Mouse (Mus musculus) liver, adult (tissue): ENCODE data around the gene Timp3.
A peak's percentile ranks its signal among the peaks of the same experiment; 100 is the strongest.

ENCODE experiments used
- GATA4 ChIP-seq: IDR thresholded peaks from 2 replicates; pipeline ENCODE4 v1.6.1; 2014; ENCODE audit warnings: mild to moderate bottlenecking, low read length; ENCODE audit not compliant: insufficient replicate concordance

The Timp3 gene

DNA sequence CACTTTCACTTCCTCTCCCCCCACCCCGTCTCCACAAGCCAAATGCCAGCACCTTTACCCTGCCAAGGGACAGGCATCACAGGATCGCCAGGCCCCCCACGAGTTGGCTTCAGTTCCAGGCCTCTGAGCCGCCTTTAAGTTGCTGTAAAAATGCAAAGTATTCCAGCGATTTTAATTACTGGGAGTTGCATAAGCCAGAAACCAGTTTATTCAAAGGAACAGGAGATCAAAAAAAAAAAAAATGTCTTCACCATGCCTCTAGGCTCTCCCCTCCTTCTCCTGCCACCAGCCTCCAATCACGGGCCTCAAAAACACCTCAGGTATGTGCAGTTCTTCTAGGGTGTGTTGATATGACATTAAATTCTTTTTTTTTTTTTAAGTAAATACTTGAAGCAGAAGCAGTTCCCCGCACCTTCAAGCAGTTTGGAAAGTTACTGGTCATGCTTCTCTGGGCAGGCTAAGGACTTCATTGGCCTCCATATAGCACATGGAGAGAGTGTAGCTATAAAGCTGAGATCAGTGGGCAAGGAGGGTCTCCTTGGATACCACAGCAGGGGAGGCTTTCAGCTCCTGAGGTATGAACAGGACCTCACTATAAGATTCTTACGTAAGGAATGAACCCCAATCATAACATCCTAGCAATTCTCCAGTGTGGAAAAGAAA, 9.9 kb upstream of the Timp3 start:
- no peak for TF ChIP-seq GATA4

DNA sequence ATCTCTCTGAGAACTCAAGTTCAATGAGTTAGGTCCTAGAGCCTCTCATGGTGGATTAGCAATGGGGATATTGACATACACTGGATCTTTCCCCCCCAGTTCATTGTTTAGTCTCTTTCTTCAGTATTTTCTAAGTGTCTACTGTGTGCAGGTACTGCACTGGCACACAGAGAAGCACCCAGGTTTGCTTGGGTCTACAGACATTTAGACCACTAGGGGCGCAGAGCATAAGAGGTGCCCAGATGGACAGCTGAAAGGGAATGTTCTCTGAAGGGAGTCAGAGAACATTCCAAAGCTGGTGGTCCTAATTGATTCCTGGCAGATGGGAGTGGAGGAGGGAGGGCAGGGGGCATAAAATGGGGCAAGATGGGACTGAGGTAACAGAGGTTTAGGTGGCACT, 6.3 kb upstream of the Timp3 start:
- TF ChIP-seq GATA4 = no peak

DNA sequence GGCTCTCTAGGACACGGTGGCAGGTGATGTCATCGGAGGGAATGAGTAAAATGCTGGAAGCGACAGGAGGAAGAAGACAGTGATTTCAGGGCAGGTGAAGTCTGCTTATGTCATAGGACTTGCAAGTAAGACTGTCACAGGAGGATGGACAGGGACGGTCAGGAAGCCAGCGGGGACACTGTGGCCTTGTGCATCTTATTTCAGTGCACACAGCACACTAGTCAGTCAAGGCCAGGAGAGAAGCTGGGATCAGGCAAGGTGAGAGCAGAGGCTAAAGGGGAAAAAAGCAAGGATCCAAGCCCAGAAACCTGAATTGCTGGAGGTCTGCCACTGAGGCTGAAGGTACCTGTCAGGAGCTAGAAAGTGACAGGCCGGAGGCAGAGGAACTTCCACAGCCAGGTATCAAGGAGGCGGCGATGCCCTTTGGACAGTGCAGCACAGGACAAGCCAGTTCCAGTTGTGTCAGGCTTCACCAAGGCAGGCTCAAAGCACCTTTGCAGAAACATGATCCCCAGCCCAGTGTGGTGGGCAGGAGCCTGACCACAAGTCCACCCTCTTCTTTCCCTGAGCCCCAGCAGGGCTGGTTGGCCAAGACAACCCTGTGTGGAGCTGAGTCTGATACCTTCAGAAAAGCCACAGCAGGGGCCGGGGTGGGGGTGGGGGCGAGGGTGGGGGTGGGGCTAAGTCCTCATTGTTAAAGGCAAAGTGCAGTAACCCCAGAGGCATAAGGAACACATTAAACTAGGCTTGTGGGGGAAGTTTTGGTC, 5.4 kb upstream of the Timp3 start:
- no peak for TF ChIP-seq GATA4

DNA sequence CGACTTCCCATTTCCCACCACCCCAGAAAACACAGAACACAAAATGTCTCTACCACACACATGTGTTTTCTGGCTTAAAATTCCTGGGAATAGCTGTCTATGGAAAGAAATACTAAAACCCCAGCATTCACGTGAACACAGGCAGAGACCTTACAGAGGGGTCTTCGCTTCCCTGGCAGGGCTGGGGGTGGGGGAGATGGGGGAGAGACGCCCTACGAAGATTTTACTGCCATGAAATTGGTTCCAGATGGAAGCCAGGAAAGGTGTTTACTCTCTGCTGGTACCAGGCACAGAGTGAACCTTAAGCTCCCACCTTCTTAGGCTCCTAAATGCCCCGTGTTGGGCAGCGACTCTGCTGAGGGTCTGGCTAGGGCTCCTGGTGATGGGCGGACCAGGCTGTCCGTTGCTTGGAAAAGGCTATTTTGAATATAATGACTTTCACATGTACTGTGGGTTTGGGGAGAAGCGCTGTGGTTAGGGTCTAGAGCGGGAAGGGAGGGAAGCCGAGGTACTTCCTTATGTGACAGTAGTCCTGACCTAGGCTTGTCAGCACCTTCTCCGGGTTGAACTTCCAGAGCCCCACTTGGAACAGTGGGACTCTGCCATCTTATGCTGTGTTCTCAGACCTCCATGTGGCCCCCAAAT, 4.6 kb upstream of the Timp3 start:
- no peak for TF ChIP-seq GATA4

DNA sequence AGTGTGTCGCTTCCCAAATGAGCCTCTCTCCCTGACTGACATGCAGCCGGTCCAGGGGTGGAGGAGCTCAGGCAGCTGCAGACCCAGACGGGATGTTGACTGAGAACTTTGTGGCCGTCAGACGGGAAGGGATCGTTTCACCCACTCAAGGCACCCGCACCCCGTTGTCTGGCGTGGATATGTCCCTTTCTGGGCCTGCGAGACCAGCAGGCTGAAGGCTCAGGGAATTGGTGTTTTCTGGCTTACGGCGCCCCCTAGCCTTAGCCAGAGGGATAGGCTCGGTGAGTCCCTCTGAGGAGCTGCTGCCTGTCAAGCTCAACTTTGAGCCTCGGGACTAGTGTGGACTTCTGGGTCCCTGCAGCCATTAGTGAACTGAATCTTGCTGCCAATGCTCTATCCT, 4.1 kb upstream of the Timp3 start:
- TF ChIP-seq GATA4 = no peak

DNA sequence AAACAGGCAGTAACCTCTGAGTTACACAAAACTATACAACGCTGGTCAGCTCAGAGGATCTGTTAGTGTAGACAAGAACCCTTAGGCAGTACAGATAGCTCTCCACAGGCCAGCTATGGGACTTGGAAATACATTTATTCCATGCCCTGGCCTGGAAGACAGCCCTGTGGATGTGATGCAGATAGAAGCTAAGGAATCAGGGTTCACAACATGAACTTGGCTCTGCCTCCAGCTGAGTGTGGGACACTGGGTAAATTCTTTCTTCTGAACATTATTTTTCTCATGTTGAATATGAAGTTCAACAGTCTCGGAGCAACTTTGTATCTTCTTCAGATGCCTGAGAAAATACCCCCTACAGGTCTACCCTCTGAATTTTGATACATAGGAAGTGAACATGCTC, 2.9 kb upstream of the Timp3 start:
- TF ChIP-seq GATA4 = no peak

DNA sequence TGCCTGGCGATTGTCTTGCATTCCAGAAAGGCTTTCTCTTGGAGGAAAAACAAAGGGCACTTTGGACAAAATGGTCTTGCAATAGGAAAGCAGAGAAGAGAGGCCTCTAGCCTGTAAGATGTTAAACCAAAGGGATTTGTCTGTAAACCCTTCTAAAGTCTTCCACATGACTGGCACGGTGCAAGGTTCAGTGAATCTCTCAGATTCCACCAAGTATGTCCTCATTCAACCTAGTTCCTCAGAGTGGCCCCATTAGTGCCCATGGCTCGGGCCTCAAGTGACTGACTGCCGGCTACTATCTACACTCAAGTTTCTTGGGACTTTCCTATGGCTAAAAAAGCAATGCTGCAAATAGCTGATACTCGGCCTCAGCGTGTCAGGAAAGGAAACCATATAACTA, 1.8 kb upstream of the Timp3 start:
- TF ChIP-seq GATA4 = no peak

DNA sequence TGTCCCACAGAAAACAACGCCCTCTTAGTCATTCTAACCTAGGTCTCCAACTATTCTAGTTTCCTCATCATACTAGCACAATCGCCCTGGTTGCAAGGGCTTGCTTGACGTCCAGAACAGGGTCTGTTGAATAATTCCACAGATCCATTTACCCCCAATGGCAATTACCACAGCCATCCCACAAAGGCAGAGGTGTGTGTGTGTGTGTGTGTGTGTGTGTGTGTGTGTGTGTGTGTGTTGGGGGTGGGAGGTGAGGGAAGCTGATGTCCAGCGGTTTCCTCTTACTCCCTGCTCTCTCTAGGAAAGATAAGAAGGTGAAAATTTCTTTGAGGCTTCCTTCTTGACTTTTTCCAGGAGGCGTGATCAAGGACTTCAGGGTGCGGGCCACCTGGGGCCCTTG, 377 bp upstream of the Timp3 start:
- TF ChIP-seq GATA4 = no peak

DNA sequence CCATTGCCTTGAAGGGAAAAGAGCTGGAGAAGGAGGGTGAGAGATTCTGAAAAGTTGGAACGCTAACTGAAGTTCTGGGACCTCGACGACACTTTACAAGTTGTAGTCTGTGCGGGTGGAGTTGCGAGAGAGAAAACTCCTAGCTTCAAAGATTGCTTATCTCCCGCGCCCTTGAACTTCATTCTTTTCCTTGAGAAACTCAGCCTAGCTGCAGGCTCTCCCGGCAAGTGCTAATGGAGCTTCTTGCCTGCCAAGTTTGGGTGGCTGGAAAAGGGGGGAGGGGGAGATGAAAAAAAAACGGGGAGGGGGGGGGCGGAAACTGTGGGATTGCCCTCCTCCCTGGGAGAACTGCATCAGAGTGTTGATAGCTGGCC, 932 bp downstream of the Timp3 start:
- TF ChIP-seq GATA4 = peak; percentile 35; the same call in 1 of the 2 replicates

DNA sequence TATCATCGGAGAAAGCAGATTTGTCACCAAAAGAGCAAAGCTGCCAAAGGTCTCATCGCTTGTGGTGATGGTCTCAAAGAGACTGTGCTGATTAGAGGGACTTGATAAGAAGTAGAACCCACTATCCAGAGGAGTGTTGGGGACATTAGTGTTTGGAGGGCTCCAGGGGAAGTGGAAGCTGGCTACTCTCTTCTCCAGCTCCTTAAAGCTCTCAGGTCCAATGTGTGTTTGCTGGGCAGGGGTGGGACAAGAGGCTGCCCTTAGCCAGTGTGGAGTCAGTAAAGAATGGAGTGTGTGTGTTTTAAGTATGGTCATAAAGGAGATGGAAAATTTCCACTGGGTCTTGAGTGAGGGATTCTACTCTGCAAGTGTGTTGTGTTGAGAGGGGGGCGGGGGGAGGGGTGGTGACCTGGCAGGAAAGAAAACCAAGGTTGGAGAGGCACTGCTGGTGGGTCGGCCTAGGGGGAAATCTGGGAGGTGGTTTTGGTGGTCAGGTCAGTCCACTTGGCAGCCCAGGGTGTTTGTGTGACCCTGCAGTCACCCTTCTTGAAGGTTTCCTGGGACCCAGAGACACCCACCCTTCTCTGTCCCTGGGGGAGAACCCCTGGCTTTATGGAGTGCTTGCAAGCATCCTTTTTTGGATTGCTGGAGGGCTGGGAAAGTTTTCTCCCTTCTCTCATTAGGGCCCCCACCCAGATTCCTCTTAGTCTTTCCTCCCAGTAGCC, 1.6 kb downstream of the Timp3 start:
- TF ChIP-seq GATA4 = no peak

DNA sequence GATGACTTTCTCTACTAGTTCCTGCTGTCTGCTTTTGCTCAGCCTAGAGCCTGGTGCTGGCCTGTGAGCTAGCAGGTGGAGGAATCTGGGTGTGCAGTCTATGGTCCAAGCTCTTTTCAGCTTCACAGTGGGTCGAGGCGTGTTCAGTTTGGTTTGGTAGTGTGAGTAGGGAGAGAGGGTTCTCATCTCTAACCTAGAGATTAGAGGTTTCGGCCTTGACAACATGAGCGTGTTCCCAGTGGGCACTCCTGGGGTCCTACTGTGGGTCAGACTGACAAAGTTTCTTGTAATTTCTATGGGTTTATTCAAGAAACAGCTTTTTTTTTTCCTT, 2.1 kb downstream of the Timp3 start:
- TF ChIP-seq GATA4 = no peak

DNA sequence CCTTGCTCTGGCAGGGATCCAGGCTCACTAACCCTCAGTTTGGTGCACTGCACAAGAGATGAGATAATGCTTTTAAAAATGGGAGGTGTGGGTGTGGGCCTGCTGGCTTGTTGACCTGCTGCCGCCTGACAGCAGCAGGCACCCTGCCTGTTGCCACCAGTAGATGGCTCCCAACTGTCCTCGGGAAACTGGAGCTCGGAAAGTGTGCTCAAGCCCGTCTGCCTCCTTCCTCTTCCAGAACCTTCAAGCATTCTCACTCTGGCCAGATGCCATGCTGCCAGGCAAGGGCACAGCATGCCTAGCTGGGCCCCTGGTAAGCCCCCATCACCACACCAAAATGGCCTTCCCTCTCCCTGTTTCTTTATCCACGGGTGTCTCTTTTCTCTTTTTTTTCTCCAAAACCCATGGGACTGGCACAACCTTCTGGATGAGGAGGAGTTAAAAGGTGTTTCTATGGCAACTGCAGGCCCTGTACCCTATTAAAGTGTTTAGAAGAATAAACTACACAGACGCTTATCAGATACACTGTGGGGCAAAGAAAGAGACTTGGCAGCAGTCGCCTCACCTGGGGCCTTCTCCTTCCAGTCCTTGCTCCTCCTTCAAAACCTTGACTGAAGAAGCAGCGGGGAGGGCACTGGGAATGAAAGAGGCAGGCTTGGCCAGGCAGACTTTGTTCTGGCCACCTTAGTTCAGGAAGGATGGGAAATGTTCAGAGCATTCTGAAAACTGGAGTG, 2.8 kb downstream of the Timp3 start:
- peak; percentile 31; the same call in 1 of the 2 replicates for TF ChIP-seq GATA4

DNA sequence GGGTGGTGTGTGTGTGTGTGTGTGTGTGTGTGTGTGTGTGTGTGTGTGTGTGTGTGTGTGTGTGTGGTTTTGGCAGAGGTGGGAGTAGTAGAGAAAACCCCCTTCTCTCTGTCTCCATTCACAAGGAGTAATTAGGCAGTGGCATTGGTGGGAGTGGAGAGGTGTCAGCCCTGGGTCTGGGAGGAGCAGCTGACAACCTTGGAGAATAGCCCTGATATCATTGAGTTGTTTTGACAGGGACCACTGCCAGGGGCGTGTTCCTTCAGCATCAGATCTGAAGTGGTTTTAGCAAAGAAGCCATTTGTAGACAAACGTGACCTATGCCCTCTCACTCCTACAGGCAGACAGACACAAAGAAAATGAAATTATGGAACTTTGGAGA, 3.3 kb downstream of the Timp3 start:
- TF ChIP-seq GATA4 = no peak

DNA sequence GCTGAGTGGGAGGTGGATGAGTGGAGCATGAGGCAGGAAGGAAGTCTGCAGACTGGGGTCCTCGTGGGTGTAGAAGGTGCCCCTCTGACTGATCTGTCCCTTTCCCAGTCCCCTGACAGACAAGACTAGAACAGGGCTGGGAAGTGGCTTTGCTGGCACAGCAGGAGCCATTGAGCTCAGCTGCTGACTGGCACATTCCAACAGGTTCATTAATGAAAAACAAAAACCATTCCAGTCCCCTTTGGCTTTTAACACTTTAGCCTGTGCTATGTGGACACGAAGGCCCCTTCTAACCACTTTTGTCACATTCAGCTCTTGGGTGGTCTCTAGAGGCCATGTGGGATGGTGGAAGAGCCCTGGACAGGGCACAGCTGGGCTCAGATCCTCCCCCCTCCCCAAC, 4.4 kb downstream of the Timp3 start:
- TF ChIP-seq GATA4 = no peak

DNA sequence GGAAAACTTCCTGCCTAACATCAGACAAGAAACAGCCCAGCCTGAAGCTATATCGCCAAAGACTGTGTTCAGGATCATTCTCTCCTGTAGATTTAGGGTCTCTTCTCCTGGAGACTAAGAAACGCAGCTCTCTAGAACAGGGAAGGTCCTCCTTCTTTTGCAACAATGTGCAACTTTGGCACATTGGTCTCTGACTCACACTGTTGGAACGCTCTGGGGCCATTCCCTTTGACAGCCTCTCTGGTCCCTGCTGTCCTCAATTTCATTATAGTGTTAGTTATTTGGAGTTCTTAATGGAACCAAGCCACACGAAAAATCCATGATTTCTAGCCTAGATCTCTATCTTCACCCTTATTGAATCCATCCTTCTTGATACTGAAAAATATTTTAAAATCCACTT, 7.1 kb downstream of the Timp3 start:
- no peak for TF ChIP-seq GATA4

DNA sequence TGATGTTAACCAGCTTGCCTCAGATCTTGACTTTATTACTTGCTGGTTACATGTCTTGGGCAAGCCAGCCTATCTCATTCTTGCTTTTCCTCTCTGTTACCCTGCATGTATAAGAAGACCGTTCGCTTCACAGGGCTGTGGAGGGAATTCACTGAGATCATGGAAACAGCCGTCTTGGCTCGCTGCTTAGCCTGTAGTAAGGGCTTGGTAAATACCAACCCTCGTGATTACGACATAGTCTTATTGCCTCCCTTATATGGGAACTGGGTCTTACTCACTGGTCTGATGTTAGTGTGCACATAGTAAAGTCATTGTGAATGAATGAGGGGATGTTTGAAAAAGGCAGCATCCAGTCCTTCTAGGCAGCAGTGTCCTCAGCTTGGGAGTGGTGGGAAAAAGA, 10.4 kb downstream of the Timp3 start:
- no peak for TF ChIP-seq GATA4

DNA sequence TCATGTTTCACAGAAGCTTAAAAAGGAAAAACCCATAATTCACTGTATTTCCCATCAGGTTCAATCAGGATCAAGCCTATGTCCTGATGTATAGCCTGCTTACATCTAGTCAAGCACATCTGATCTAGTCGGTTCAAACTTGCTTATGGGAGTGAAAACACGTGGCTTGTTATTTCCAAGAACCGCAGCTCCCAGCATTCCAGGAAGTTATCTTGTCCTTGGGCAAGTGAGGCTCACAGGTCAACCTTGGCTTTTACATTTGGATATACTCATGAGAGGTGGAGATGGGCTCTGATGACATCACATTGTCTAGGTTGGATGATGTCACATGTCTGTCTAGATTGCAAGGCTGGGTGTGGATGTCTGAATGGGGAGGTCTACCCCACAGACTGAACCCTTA, 12.8 kb downstream of the Timp3 start:
- no peak for TF ChIP-seq GATA4
